Mouse (Mus musculus) layer of hippocampus, postnatal 14 days (tissue): ENCODE measurements around the gene Scp2d1. TPM values are rescaled to one million over a fixed set of nuclear protein-coding genes. Genes with fewer than 3 reads are reported as not detected.
"Not testable (repeated sequence)": the region's sequence is repeated elsewhere in the genome, so short reads cannot be mapped to it uniquely, and the experiment has no call there.

Source experiments
- DNase-seq, 2 experiments: peaks; one replicate each; pipeline ENCODE4 v3.0.0; 2021 to 2022; ENCODE audit warnings: low spot score in 2 of 2, mixed read lengths in 1 of 2
- long read RNA-seq, 2 experiments: library from polyadenylated mRNA; stranded (forward); transcript quantifications; one replicate each; pipeline ENCODE4 v2.0.0; 2021
- total RNA-seq, 2 experiments: library from RNA; stranded (reverse); gene quantifications; 2 replicates each; pipeline ENCODE4 v1.2.3; 2021

The Scp2d1 gene
- total RNA-seq: not detected
- long read RNA-seq, experiment 1: 0 reads
- long read RNA-seq, experiment 2: 0 reads

GRCm38 (mm10) chr2:144823356-144823755 lies at the start of gene Scp2d1:
Gene Scp2d1, plus strand, starts transcription at chr2:144823656.
- not testable (repeated sequence) for DNase-seq

GRCm38 (mm10) chr2:144774636-144775160 lies 48.8 kb upstream of the Scp2d1 start:
- DNase-seq: no peak

- DNase-seq: no peak
Observed at GRCm38 (mm10) chr2:144775626-144776025, 47.8 kb upstream of the Scp2d1 start.

GRCm38 (mm10) chr2:144779263-144779662 lies 44.2 kb upstream of the Scp2d1 start:
- DNase-seq: no peak

- no peak for DNase-seq
Observed at GRCm38 (mm10) chr2:144780731-144781130, 42.7 kb upstream of the Scp2d1 start.

- DNase-seq: no peak
Observed at GRCm38 (mm10) chr2:144781871-144782270, 41.6 kb upstream of the Scp2d1 start.

- no peak for DNase-seq
Observed at GRCm38 (mm10) chr2:144782481-144782880, 41.0 kb upstream of the Scp2d1 start.

- no peak for DNase-seq
Observed at GRCm38 (mm10) chr2:144783190-144783589, 40.3 kb upstream of the Scp2d1 start.

GRCm38 (mm10) chr2:144783831-144784230 lies 39.6 kb upstream of the Scp2d1 start:
- DNase-seq: no peak

GRCm38 (mm10) chr2:144791671-144792294 lies 31.7 kb upstream of the Scp2d1 start:
- DNase-seq: peak; percentile 42 to 80

GRCm38 (mm10) chr2:144797515-144797914 lies 25.9 kb upstream of the Scp2d1 start:
- no peak for DNase-seq

GRCm38 (mm10) chr2:144807766-144808754 lies 15.4 kb upstream of the Scp2d1 start:
- DNase-seq: no peak

GRCm38 (mm10) chr2:144828457-144828985 lies 5.1 kb downstream of the Scp2d1 start:
- DNase-seq: peak; percentile 9 to 38

GRCm38 (mm10) chr2:144836667-144837311 lies 13.3 kb downstream of the Scp2d1 start:
- DNase-seq: no peak

- DNase-seq: no peak
Observed at GRCm38 (mm10) chr2:144837312-144837679, 13.8 kb downstream of the Scp2d1 start.

GRCm38 (mm10) chr2:144868827-144869226 lies 45.4 kb downstream of the Scp2d1 start:
- no peak for DNase-seq

Other genes starting within 250 kb of the Scp2d1 start
- 10 to 100 TPM; 50.5 to 58.7 TPM for gene Smim26, start 229.6 kb upstream of the Scp2d1 start, total RNA-seq
- 10 to 100 TPM; 54.8 to 55.5 TPM for gene Dtd1, start 223.8 kb upstream of the Scp2d1 start, total RNA-seq